Mouse (Mus musculus) cerebellum, adult 2 months (tissue): ENCODE data around the gene Tnrc6b.

Experiments
- CTCF ChIP-seq: fragments of 200-500 bp; IDR thresholded peaks from 2 replicates; pipeline ENCODE4 v1.5.1; 2011; ENCODE audit warnings: low read depth, mild to moderate bottlenecking, control low read depth, low read length, moderate library complexity, borderline replicate concordance; ENCODE audit not compliant: insufficient read depth
- POLR2A ChIP-seq: fragments of 200-500 bp; IDR thresholded peaks from 2 replicates; pipeline ENCODE4 v1.6.1; 2011; ENCODE audit warnings: low read length, control low read depth, borderline replicate concordance; ENCODE audit not compliant: insufficient read depth

DNA sequence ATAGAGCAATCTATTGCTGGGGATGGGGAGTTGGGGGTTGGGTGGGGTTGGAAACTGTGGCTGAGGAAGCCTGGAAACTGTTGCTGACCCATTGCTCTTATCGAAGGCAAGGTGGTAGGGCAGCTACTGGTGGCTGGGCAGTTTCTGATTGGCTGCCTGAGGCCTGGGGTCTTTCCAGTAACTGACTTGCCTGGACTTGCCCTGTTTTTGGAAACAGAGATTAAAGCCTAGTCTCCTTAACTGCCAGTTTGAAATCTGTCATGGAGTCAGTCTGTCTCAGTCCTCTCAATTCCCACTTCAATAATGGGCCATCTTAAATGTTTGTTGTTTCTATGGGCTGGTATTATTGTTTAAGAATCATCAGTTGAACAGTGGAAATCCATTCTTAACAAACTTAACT is 63.6 kb downstream of the Tnrc6b start:
- TF ChIP-seq CTCF = no peak
- no peak for TF ChIP-seq POLR2A
